16 mouse cellular contexts compared by ENCODE assay signal in the genomic region with DNA sequence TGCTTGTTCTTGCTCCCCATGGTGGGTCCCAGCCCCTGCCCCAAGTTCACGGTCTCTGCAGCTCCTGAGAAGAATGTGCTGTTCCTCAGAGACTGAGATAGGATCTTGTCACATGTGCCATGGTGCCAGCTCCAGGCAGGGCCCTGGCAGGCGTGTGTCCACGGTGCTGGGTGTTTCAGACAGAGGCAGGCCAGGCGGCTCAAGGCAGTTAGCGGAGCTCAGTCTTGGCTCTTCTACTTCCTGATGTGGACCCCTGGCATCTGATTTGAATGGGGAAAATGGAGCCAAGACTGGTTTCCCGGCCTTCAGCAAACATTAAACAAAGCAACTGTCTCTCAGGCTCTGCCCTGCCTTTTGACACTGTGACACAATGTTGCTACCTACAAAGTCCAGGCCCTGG. TPM values are rescaled to one million over a fixed set of nuclear protein-coding genes. Genes with fewer than 3 reads are reported as not detected.
A peak's percentile ranks its signal among the peaks of the same experiment; 100 is the strongest.
DNase-seq lines count a peak whose midpoint lies in the region; ATAC-seq and TF ChIP-seq lines count a peak whose summit lies in the region.
"Had no signal": no experiment of that assay in that cellular context is flagged by ENCODE, and none has a peak within 500 bp of the region (broad histone marks: within the 10 kb centered on the region; RNA-seq: fewer than 3 reads in every experiment).

No protein-coding gene starts in this region.

- no peak for TF ChIP-seq CTCF in stomach, postnatal 0 days (IDR thresholded peaks at IDR 0.05; ENCODE audit: low read depth)

- no peaks in the 10 kb centered on the region for H3K9me3 ChIP-seq in hindbrain, embryonic 10.5 days
- no peaks in the 10 kb centered on the region for H3K9me3 ChIP-seq in hindbrain, embryonic 13.5 days
- H3K9me3 ChIP-seq in neural tube, embryonic 15.5 days (replicated peaks), result no peaks in the 10 kb centered on the region
- no peaks in the 10 kb centered on the region for H3K9me3 ChIP-seq in stomach, postnatal 0 days (ENCODE audit: control insufficient read depth, low read length)
- H3K9me3 ChIP-seq: forebrain, embryonic 15.5 days; heart, embryonic 13.5 days; hindbrain, embryonic 15.5 days; midbrain, embryonic 12.5 days had no signal

- H3K36me3 ChIP-seq in hindbrain, embryonic 10.5 days, result no peaks in the 10 kb centered on the region
- H3K36me3 ChIP-seq in hindbrain, embryonic 13.5 days, result no peaks in the 10 kb centered on the region
- H3K36me3 ChIP-seq in neural tube, embryonic 15.5 days, result no peaks in the 10 kb centered on the region
- H3K36me3 ChIP-seq in stomach, postnatal 0 days (ENCODE audit: control insufficient read depth, insufficient read depth, low read length), result no peaks in the 10 kb centered on the region
- H3K36me3 ChIP-seq: forebrain, embryonic 15.5 days; heart, embryonic 13.5 days; hindbrain, embryonic 15.5 days; midbrain, embryonic 12.5 days had no signal

- peak overlapping the region; percentile 71 for H3K27ac ChIP-seq in hindbrain, embryonic 10.5 days
- H3K27ac ChIP-seq in hindbrain, embryonic 13.5 days, result no peak overlapping the region
- H3K27ac ChIP-seq in neural tube, embryonic 15.5 days (replicated peaks), result 0 out of 2 replicates have a peak overlapping the region, but pooled peaks have one; percentile 13
- peak overlapping the region; percentile 18; the same call in 1 of the 2 replicates for H3K27ac ChIP-seq in stomach, postnatal 0 days (replicated peaks)
- H3K27ac ChIP-seq: forebrain, embryonic 15.5 days; heart, embryonic 13.5 days; hindbrain, embryonic 15.5 days; midbrain, embryonic 12.5 days had no signal

- no peak overlapping the region for H3K4me3 ChIP-seq in hindbrain, embryonic 10.5 days
- H3K4me3 ChIP-seq in hindbrain, embryonic 13.5 days, result no peak overlapping the region
- H3K4me3 ChIP-seq in neural tube, embryonic 15.5 days (replicated peaks), result no peak overlapping the region
- H3K4me3 ChIP-seq in stomach, postnatal 0 days (ENCODE audit: low read depth, low read length), result no peak overlapping the region
- H3K4me3 ChIP-seq: forebrain, embryonic 15.5 days; heart, embryonic 13.5 days; hindbrain, embryonic 15.5 days; midbrain, embryonic 12.5 days; myocyte had no signal

- WGBS in hindbrain, embryonic 10.5 days, result 63% methylated on average over 6 of the region's 6 CpGs
- 60% methylated on average over 6 of the region's 6 CpGs for WGBS in hindbrain, embryonic 13.5 days
- WGBS in neural tube, embryonic 15.5 days, result 58% methylated on average over 6 of the region's 6 CpGs
- 40% methylated on average over 6 of the region's 6 CpGs for WGBS in stomach, postnatal 0 days

- TF ChIP-seq EP300 in stomach, postnatal 0 days (optimal IDR thresholded peaks at IDR 0.05), result no peak

- no peak overlapping the region for H3K9ac ChIP-seq in hindbrain, embryonic 13.5 days
- no peak overlapping the region for H3K9ac ChIP-seq in neural tube, embryonic 15.5 days (replicated peaks)
- H3K9ac ChIP-seq in stomach, postnatal 0 days (ENCODE audit: low read length), result peak overlapping the region; percentile 13; the same call in 1 of the 2 replicates
- H3K9ac ChIP-seq: forebrain, embryonic 15.5 days; heart, embryonic 13.5 days; hindbrain, embryonic 15.5 days; midbrain, embryonic 12.5 days had no signal

- no peak for ATAC-seq in hindbrain, embryonic 13.5 days (ENCODE audit: low FRiP score)
- no peak for ATAC-seq in neural tube, embryonic 15.5 days (ENCODE audit: low FRiP score)
- no peak for ATAC-seq in stomach, postnatal 0 days (ENCODE audit: low FRiP score, low TSS enrichment)
- ATAC-seq: forebrain, embryonic 15.5 days had no signal

- H3K27me3 ChIP-seq in hindbrain, embryonic 10.5 days (ENCODE audit: insufficient read depth, poor library complexity, severe bottlenecking), result no peaks in the 10 kb centered on the region
- no peaks in the 10 kb centered on the region for H3K27me3 ChIP-seq in hindbrain, embryonic 13.5 days
- no peaks in the 10 kb centered on the region for H3K27me3 ChIP-seq in neural tube, embryonic 15.5 days (replicated peaks)
- H3K27me3 ChIP-seq in stomach, postnatal 0 days (ENCODE audit: control insufficient read depth, insufficient read depth, low read length), result no peaks in the 10 kb centered on the region
- H3K27me3 ChIP-seq: forebrain, embryonic 15.5 days; heart, embryonic 13.5 days; hindbrain, embryonic 15.5 days; midbrain, embryonic 12.5 days had no signal

- no peak overlapping the region for H3K4me2 ChIP-seq in hindbrain, embryonic 13.5 days
- H3K4me2 ChIP-seq in neural tube, embryonic 15.5 days, result no peak overlapping the region
- no peak overlapping the region for H3K4me2 ChIP-seq in stomach, postnatal 0 days (replicated peaks; ENCODE audit: low read depth)
- H3K4me2 ChIP-seq: forebrain, embryonic 15.5 days; heart, embryonic 13.5 days; hindbrain, embryonic 15.5 days; midbrain, embryonic 12.5 days had no signal

- no peak for DNase-seq in hindbrain, embryonic 10.5 days (ENCODE audit: low spot score)
- peak; percentile 42 for DNase-seq in kidney, postnatal 10 days
- DNase-seq in kidney, postnatal 36 days, result no peak
- DNase-seq in neural tube, embryonic 10.5 days (ENCODE audit: extremely low spot score, low spot score), result no peak
- no peak for DNase-seq in stomach, postnatal 0 days (ENCODE audit: low spot score)
- no peak for DNase-seq in adrenal gland, adult 18-20 months (ENCODE audit: low spot score in 2 of 2)
- DNase-seq: adrenal gland, postnatal 10 days; cerebellum, adult 11-12 months; thymus, postnatal 25 days had no signal

- H3K4me1 ChIP-seq in hindbrain, embryonic 10.5 days (replicated peaks), result peaks cover 51% of the 10 kb centered on the region
- peaks cover 49% of the 10 kb centered on the region for H3K4me1 ChIP-seq in hindbrain, embryonic 13.5 days (replicated peaks)
- H3K4me1 ChIP-seq in neural tube, embryonic 15.5 days, result peaks cover 38% of the 10 kb centered on the region
- H3K4me1 ChIP-seq in stomach, postnatal 0 days (replicated peaks; ENCODE audit: control insufficient read depth, insufficient read depth), result no peaks in the 10 kb centered on the region

RNA-seq across cellular contexts. Expression of a gene that starts 24.7 kb away (rescaled TPM):
- 11.4 and 14.3 TPM in 2 replicates for polyA plus RNA-seq in hindbrain, embryonic 10.5 days (2016; fragmentation: Nextera tagmentation; extraction: Ambion mirVana)
- 17.9 and 19.1 TPM in 2 replicates for polyA plus RNA-seq in hindbrain, embryonic 13.5 days (2015; fragmentation: Nextera tagmentation; extraction: Ambion mirVana)
- polyA plus RNA-seq in neural tube, embryonic 15.5 days (2015; fragmentation: Nextera tagmentation; extraction: Ambion mirVana), result 25.4 and 25.5 TPM in 2 replicates
- 11.4 and 13.6 TPM in 2 replicates for polyA plus RNA-seq in stomach, postnatal 0 days (2015; fragmentation: Nextera tagmentation; extraction: Ambion mirVana)
- total RNA-seq in adrenal gland, adult 18-20 months (2021), result 10 to 100 TPM; 11.1 to 18.6 TPM
- polyA plus RNA-seq: myocyte had no signal
